Mouse (Mus musculus): Measurements from ENCODE around the gene Cacna1a. TPM values are rescaled to one million over a fixed set of nuclear protein-coding genes. Genes with fewer than 3 reads are reported as not detected.
"Not testable (repeated sequence)": the region's sequence is repeated elsewhere in the genome, so short reads cannot be mapped to it uniquely, and the experiment has no call there.

Gene Cacna1a
- total RNA-seq, 2 experiments from 2014 or later: not detected

GRCm38 (mm10) chr8:84466932-84467331, 78.7 kb downstream of the Cacna1a start:
- ATAC-seq (replicated peaks; ENCODE audit: low FRiP score, poor library complexity, severe bottlenecking): no peak

DNA sequence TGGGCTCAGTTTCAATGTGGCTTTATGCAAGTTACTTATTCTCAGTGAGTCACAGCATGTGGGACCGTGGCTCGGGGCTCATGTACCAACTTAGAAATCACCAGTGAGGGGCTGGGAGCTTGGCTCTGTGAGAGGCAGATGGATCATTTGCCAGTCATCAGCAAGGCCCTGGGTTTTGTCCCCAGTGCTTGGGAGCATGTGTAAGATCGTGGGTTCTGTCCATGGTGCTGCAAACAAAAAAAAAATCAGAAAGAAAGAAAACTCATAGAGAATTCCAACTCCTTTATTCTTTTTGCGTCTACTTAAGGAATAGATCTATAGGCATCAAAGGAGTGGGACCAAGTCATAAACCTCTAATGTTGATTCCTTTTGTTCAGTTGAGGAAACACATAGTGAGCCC, 80.8 kb downstream of the Cacna1a start:
- ATAC-seq (replicated peaks; ENCODE audit: low FRiP score, poor library complexity, severe bottlenecking): no peak

- no peak for ATAC-seq (replicated peaks; ENCODE audit: low FRiP score, poor library complexity, severe bottlenecking)
Observed at GRCm38 (mm10) chr8:84471271-84471995, 83.2 kb downstream of the Cacna1a start.

GRCm38 (mm10) chr8:84474456-84474855, 86.2 kb downstream of the Cacna1a start:
- ATAC-seq (replicated peaks; ENCODE audit: low FRiP score, poor library complexity, severe bottlenecking): no peak

DNA sequence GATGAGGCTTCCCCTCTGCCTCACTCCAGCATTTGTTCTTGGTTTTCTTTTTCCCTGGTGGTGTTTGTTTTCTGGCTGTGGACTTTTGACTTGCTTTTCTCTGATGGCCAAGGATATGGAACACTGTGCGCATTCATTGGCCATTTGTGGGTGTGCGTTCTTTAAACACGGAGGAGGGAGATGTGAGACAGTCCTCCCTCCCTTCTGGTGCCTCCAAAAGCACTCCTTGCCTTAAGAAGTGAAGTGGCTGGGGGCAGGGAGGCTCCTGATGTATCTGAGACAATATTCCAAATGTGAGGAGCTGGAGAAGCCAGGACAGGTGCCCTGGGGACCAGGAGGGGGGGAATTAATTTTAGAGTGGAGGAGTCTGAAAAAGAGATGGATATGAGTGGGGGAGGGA, 89.1 kb downstream of the Cacna1a start:
- no peak for ATAC-seq (replicated peaks; ENCODE audit: low FRiP score, poor library complexity, severe bottlenecking)

DNA sequence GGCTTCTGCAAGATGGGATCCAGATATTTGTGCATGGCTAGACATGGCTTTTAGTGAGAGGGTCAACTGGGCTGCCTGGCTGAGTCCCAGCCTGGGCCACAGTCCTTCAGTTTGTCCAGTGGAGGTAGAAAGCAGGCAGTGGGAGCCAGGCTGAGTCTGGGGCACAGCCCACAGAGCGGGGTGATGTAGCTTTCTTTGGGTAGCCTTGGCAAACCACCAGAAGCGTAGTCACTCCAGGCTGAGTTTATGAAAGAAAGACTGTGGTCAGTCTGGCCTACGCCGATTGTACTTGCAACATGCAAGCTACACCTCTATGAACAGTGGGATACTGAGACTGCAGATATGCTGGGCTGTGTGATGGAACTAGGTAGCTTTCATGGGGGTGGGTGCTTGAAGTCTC, 94.8 kb downstream of the Cacna1a start:
- no peak for ATAC-seq (replicated peaks; ENCODE audit: low FRiP score, poor library complexity, severe bottlenecking)

DNA sequence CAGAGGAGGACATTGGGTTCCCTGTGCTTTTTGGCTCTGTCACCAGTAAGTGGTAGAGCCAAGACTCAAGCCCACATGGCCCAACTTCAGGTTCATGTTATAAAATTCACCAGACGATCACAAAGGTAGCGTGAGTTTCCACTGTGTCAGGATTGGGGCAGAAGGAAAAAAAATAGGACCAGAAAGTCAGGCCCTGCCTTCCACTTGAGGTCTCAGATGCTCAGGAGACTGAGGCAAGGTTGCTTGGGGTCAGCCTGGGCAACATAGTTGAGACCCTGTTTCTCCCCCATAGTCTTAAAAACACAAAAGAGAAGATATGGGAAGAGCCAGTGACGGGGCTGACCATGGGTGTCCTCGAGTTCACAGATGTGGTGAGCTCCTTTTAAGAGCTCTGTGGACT, 97.1 kb downstream of the Cacna1a start:
- no peak for ATAC-seq (replicated peaks; ENCODE audit: low FRiP score, poor library complexity, severe bottlenecking)

- no peak for ATAC-seq (replicated peaks; ENCODE audit: low FRiP score, poor library complexity, severe bottlenecking)
Observed at GRCm38 (mm10) chr8:84485864-84486263, 97.6 kb downstream of the Cacna1a start.

DNA sequence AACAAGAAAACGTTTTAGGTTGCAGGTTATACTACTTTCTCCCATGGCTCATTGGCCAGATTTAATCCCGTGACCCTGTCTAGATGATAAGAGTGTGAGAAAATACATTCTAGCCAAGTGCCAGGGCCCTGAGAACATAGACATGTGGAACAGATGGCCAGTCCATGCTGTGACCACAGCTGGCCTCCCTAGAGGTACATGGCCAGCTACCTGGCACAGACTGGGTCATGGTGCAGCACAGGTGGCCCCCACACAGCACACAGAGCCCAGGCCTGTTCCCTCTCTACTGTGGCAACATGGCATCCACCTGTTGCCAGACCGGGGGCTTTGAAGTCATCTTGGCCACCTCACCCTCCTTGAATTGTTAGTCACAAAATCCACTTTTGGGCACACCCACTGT, 101.0 kb downstream of the Cacna1a start:
- ATAC-seq (replicated peaks; ENCODE audit: low FRiP score, poor library complexity, severe bottlenecking): no peak

GRCm38 (mm10) chr8:84494541-84495084, 106.4 kb downstream of the Cacna1a start:
- ATAC-seq (replicated peaks; ENCODE audit: low FRiP score, poor library complexity, severe bottlenecking): no peak

GRCm38 (mm10) chr8:84501181-84501580, 112.9 kb downstream of the Cacna1a start:
- ATAC-seq (replicated peaks; ENCODE audit: low FRiP score, poor library complexity, severe bottlenecking): no peak

DNA sequence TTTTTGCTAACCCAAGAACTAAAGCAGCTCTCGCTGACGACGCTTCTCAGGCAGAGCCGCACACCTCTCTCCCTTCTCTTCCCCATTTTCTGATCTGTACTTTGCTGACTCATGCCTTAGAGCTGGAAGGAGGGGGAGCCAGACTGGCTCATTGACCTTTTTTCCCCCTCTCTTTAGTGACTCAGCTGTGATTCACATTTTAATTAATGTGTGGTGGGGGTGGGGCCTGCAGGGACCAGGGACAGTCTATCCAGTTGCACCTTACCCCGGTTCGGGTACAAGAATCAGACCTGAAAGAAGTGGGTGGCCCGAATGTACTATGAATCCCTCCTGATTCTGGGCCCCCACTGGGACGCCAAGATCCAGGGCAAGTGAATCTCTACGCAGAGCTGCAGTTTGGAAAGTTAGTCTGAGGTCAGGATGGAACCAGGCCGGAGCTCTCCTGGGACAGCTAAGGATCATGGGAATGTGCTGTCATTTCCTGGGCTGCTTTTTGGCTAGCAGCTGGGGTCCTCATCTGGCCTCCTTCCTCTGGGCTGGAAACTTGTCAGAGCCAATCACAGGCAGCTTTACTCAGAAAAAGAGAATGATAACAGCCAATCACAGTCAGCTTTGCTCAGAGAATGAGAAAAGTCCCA, 113.5 kb downstream of the Cacna1a start:
- no peak for ATAC-seq (replicated peaks; ENCODE audit: low FRiP score, poor library complexity, severe bottlenecking)

GRCm38 (mm10) chr8:84502638-84503037, 114.4 kb downstream of the Cacna1a start:
- no peak for ATAC-seq (replicated peaks; ENCODE audit: low FRiP score, poor library complexity, severe bottlenecking)

DNA sequence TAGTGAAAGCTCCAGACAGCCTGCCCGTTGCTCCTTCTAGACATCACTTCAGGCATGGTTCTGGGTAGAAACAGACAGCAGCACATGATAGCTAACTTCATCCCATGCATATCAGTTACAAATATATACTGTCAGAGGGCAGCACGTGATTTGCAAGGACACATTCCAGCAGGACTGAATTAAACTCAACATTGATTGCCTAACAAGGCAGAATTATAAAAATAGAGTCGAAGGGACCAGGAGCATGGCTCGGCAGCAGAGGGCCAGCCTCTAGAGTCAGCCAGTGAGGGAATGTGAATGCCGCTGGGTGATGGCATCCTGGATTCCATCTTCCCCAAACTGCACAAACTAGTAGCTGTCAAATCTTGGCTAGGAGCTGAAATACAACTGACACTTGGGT, 119.0 kb downstream of the Cacna1a start:
- no peak for ATAC-seq (replicated peaks; ENCODE audit: low FRiP score, poor library complexity, severe bottlenecking)

GRCm38 (mm10) chr8:84509764-84510163, 121.5 kb downstream of the Cacna1a start:
- ATAC-seq (replicated peaks; ENCODE audit: low FRiP score, poor library complexity, severe bottlenecking): not testable (repeated sequence)

DNA sequence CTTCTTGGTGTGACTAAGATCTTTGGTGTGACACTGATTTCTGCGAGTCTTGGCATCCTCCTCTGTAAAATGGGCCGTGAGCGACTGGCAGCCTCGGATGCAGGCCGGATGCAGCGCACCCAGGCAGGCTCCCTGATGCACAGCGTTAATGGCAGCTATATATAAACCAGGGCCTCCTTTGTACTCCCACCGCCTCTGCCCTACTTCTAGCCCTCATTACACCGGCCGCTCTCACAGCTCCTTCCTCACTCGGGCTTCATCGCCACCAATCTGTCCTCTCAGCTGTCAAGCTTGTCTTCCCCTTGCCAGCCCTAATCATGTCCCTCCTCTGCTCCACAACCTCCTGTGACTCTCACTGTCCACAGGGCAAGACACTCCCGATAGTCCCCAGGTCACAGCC, 123.4 kb downstream of the Cacna1a start:
- no peak for ATAC-seq (replicated peaks; ENCODE audit: low FRiP score, poor library complexity, severe bottlenecking)

DNA sequence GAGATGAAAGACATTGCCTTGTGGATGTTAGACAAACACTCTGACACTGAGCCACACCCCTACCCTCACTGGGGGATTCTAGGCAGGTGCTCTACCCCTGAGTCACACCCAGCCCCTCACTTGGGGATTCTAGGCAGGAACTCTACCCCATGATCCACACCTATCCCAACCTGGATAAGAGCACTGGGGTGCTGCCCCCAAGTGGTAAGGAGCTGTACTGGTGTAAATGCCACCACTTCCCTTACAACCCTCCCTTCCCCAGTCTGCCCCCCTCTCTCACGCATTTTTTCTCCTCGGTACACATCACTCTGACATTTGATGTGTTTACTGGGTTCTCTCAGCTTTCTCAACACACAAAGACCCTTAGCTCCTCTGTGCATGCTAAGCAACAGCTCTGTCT, 125.5 kb downstream of the Cacna1a start:
- no peak for ATAC-seq (replicated peaks; ENCODE audit: low FRiP score, poor library complexity, severe bottlenecking)

GRCm38 (mm10) chr8:84518180-84518579, 129.9 kb downstream of the Cacna1a start:
- no peak for ATAC-seq (replicated peaks; ENCODE audit: low FRiP score, poor library complexity, severe bottlenecking)

- ATAC-seq (replicated peaks; ENCODE audit: low FRiP score, poor library complexity, severe bottlenecking): no peak
Observed at GRCm38 (mm10) chr8:84518720-84519119, 130.5 kb downstream of the Cacna1a start.

- ATAC-seq (replicated peaks; ENCODE audit: low FRiP score, poor library complexity, severe bottlenecking): no peak
Observed at GRCm38 (mm10) chr8:84519767-84520626, 131.8 kb downstream of the Cacna1a start.
